Mouse (Mus musculus) C2C12 (cell line): ENCODE results near the gene Tgfbr3. TPM values are rescaled to one million over a fixed set of nuclear protein-coding genes. Genes with fewer than 3 reads are reported as not detected.

Experiments
- H3K27me3 ChIP-seq: one replicate; pipeline ENCODE4 v1.6.1; 2011; ENCODE audit not compliant: control insufficient read depth, insufficient read depth, insufficient read length
- H3K36me3 ChIP-seq: one replicate; pipeline ENCODE4 v1.6.1; 2011; ENCODE audit not compliant: control insufficient read depth, insufficient read depth
- H3K4me3 ChIP-seq: one replicate; pipeline ENCODE4 v1.5.1; 2011; ENCODE audit warnings: mild to moderate bottlenecking, control low read depth; ENCODE audit not compliant: poor library complexity, insufficient read depth, severe bottlenecking
- H3K79me2 ChIP-seq: one replicate; pipeline ENCODE4 v1.6.1; 2011; ENCODE audit not compliant: control insufficient read depth, insufficient read depth
- H3K79me3 ChIP-seq: one replicate; pipeline ENCODE4 v1.6.1; 2011; ENCODE audit warnings: low read depth, control low read depth
- H3ac ChIP-seq: one replicate; pipeline ENCODE3; 2011; ENCODE audit warnings: low read depth; ENCODE audit not compliant: control insufficient read depth, insufficient read length
- CEBPB ChIP-seq: IDR thresholded peaks from one replicate; pipeline ENCODE4 v1.6.1; 2011; ENCODE audit warnings: low read depth, mild to moderate bottlenecking, control low read depth, moderate library complexity
- CTCF ChIP-seq: IDR thresholded peaks from one replicate; pipeline ENCODE4 v1.5.1; 2011; ENCODE audit not compliant: control insufficient read depth, insufficient read depth, insufficient read length
- FOSL1 ChIP-seq: IDR thresholded peaks from one replicate; pipeline ENCODE4 v1.8.0; 2011; ENCODE audit warnings: mild to moderate bottlenecking, low read length; ENCODE audit not compliant: poor library complexity, insufficient read depth, severe bottlenecking
- MAX ChIP-seq: IDR thresholded peaks from one replicate; pipeline ENCODE4 v1.6.1; 2011; ENCODE audit warnings: mild to moderate bottlenecking, control low read depth
- MYOD1 ChIP-seq: IDR thresholded peaks from one replicate; pipeline ENCODE4 v1.6.1; 2011; ENCODE audit warnings: low read depth; ENCODE audit not compliant: control insufficient read depth, insufficient read length
- MYOG ChIP-seq: IDR thresholded peaks from one replicate; pipeline ENCODE4 v1.6.1; 2011; ENCODE audit not compliant: control insufficient read depth, insufficient read length; ENCODE audit errors: extremely low read depth
- USF1 ChIP-seq: IDR thresholded peaks from one replicate; pipeline ENCODE4 v1.6.1; 2011; ENCODE audit warnings: low read depth, mild to moderate bottlenecking, control low read depth, moderate library complexity
- polyA plus RNA-seq: library from polyadenylated mRNA; unstranded; fragments of >200 nt; fragmentation: generic; extraction: Trizol; gene quantifications from one replicate; pipeline ENCODE4 v1.2.1, GENCODE M21; 2012; ENCODE audit warnings: missing spikeins

Tgfbr3 gene
- polyA plus RNA-seq, 1 experiment, result 0.20 TPM

DNA sequence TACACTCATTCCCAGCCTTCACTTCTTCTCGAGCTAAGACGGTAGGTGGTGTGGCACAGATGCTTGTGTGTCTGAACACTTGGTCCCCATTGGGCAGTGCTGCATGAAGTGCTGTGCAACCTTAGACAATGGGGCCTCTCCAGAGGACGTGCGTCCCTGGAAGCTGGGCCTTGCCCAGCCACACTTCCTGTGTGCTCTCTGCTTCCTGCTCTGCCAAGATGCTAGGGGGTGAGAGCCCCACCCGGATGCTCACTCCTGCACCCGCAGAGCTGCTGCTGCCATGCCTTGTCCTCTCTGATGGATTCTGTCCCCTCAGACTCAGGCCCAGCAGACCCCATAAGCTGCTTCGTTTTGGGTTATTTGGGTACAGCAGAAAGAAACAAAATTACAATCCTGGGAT is 188.3 kb downstream of the Tgfbr3 start:
- Histone ChIP-seq H3K79me3 (no peaks in the 10 kb centered on the region), H3K36me3 (no peaks in the 10 kb centered on the region), H3K4me3 (no peak overlapping the region), H3ac (no peak overlapping the region), H3K79me2 (no peaks in the 10 kb centered on the region), H3K27me3 (no peaks in the 10 kb centered on the region)
- TF ChIP-seq MYOD1, result no peak
- TF ChIP-seq CEBPB, result no peak
- TF ChIP-seq USF1, result no peak
- TF ChIP-seq MAX, result no peak

GRCm38 (mm10) chr5:107099634-107100033 is 189.8 kb downstream of the Tgfbr3 start:
- no peaks in the 10 kb centered on the region for H3K36me3 ChIP-seq
- H3K79me2 ChIP-seq, result no peaks in the 10 kb centered on the region
- TF ChIP-seq USF1 (no peak), MYOG (no peak), FOSL1 (no peak), MYOD1 (no peak), CEBPB (no peak), MAX (no peak), CTCF (no peak)
- no peaks in the 10 kb centered on the region for H3K79me3 ChIP-seq
- H3ac ChIP-seq, result no peak overlapping the region
- H3K4me3 ChIP-seq, result no peak overlapping the region
- no peaks in the 10 kb centered on the region for H3K27me3 ChIP-seq

GRCm38 (mm10) chr5:107099076-107099475 is 190.4 kb downstream of the Tgfbr3 start:
- H3ac ChIP-seq, result no peak overlapping the region
- no peak for TF ChIP-seq MAX
- TF ChIP-seq CEBPB, result no peak
- no peak for TF ChIP-seq MYOD1
- no peak for TF ChIP-seq MYOG
- TF ChIP-seq USF1, result no peak
- H3K4me3 ChIP-seq, result no peak overlapping the region
- H3K79me2 ChIP-seq, result no peaks in the 10 kb centered on the region
- H3K36me3 ChIP-seq, result no peaks in the 10 kb centered on the region
- H3K27me3 ChIP-seq, result no peaks in the 10 kb centered on the region
- no peaks in the 10 kb centered on the region for H3K79me3 ChIP-seq

GRCm38 (mm10) chr5:107098007-107098406 is 191.4 kb downstream of the Tgfbr3 start:
- TF ChIP-seq MYOD1 (no peak), MAX (no peak), CTCF (no peak), USF1 (no peak), FOSL1 (no peak), MYOG (no peak)
- Histone ChIP-seq H3K79me3 (no peaks in the 10 kb centered on the region), H3K79me2 (no peaks in the 10 kb centered on the region), H3K36me3 (no peaks in the 10 kb centered on the region), H3ac (no peak overlapping the region), H3K27me3 (no peaks in the 10 kb centered on the region), H3K4me3 (no peak overlapping the region)

- no peak for TF ChIP-seq USF1
- TF ChIP-seq MYOD1, result no peak
- TF ChIP-seq MAX, result no peak
- no peak for TF ChIP-seq CTCF
- no peak for TF ChIP-seq FOSL1
- TF ChIP-seq MYOG, result no peak
- TF ChIP-seq CEBPB, result no peak
- Histone ChIP-seq H3ac (no peak overlapping the region), H3K27me3 (no peaks in the 10 kb centered on the region), H3K36me3 (no peaks in the 10 kb centered on the region), H3K79me2 (no peaks in the 10 kb centered on the region), H3K79me3 (no peaks in the 10 kb centered on the region), H3K4me3 (no peak overlapping the region)
Measured at GRCm38 (mm10) chr5:107097314-107097713, 192.1 kb downstream of the Tgfbr3 start.

DNA sequence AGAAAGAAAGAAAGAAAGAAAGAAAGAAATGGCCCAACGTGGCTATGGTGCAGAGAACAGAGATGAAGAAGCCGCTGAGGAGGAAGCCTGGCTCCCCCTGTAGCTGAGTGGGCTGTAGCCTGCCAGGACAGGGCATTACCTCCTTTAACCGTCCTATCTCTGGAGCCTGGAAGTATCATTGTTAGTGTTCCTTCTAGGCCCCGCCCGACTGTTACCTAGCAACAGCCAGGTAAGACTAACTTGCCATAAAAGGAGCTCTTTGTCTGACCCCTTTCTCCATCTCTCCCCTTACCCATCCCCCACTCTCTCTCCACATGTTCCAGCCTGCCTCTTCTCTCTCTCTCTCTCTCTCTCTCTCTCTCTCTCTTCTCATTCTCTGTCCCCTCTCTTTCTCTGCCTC is 195.2 kb downstream of the Tgfbr3 start:
- TF ChIP-seq MAX (no peak), CTCF (no peak), MYOG (no peak), USF1 (no peak), FOSL1 (no peak), MYOD1 (no peak), CEBPB (no peak)
- Histone ChIP-seq H3K79me3 (no peaks in the 10 kb centered on the region), H3K27me3 (no peaks in the 10 kb centered on the region), H3K36me3 (no peaks in the 10 kb centered on the region), H3K79me2 (no peaks in the 10 kb centered on the region), H3ac (no peak overlapping the region), H3K4me3 (no peak overlapping the region)
